Mouse (Mus musculus): Measurements from ENCODE around the gene Ralgapa1. TPM values are rescaled to one million over a fixed set of nuclear protein-coding genes. Genes with fewer than 3 reads are reported as not detected.

Ralgapa1 gene
- polyA plus RNA-seq, 1 experiment: 72.0 TPM

DNA sequence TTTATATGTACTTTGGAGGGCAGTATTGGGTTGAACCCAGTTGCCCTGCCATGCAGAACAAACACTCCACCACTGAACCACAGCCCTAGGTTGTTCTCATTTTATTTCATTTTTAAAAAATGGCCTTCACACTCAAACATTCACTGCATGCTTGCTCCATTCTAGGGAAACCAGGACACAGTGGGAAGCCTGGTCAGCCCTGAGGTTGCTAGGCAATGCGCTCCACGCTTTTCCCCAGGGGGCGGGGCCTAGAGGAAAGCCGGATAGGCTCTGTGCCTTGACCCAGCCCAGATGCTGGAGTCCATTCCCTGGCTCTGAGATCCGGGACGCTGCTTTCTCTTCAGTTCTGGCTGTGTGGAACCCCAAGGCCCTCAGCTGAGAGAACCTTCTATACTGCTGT, 247.2 kb downstream of the Ralgapa1 start:
- peak; percentile 37 for DNase-seq (ENCODE audit: low read depth)

DNA sequence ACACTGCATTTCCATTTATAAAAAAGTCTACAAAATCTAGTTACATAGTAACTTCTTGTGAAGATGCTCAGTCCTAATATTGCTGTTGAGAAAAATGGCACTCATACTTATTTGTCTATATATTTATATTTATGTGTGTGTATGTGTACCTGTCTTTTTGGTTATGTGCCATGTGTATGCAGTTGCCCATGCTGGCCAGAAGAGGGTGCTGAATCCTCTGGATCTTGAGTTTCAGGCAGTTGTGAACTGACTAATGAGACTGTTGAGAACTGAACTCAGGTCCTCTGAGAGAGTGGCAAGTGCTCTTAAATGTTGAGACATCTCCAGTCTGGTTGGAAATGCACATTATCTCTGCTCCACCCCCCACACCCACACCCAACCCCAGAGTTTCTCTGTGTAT, 247.9 kb downstream of the Ralgapa1 start:
- TF ChIP-seq POLR2A (IDR thresholded peaks at IDR 0.05; ENCODE audit: borderline replicate concordance, extremely low read depth, insufficient read depth, insufficient read length, poor library complexity, severe bottlenecking) (no peak), CTCF (IDR thresholded peaks at IDR 0.05; ENCODE audit: borderline replicate concordance, extremely low read depth, insufficient read depth, insufficient read length) (no peak)
- DNase-seq (ENCODE audit: low read depth): no peak

More for the DNA sequence above, 247.2 kb downstream of the Ralgapa1 start:
- TF ChIP-seq CTCF (IDR thresholded peaks at IDR 0.05; ENCODE audit: borderline replicate concordance, extremely low read depth, insufficient read depth, insufficient read length): no peak
- TF ChIP-seq POLR2A (IDR thresholded peaks at IDR 0.05; ENCODE audit: borderline replicate concordance, extremely low read depth, insufficient read depth, insufficient read length, poor library complexity, severe bottlenecking): no peak

DNA sequence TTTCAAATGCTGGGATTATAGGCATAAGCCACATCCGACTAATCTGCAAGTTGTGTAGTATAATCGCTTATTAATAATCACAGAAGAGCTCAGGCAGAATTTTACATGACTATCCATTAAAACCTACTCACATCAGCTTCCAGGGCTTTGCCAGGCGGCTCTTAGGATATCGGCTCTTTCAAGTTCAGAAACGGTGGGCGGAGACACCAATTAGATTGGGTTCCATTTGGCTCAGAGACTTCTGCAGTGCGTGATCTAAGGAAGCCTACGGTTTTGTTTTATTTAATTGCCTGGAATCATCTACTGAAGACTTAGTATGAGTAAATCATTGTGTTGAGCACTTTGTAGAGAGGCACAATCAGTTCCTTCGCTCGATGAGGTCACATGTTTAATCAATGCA, 249.3 kb downstream of the Ralgapa1 start:
- TF ChIP-seq POLR2A (IDR thresholded peaks at IDR 0.05; ENCODE audit: borderline replicate concordance, extremely low read depth, insufficient read depth, insufficient read length, poor library complexity, severe bottlenecking): no peak
- peak; percentile 79 for DNase-seq (ENCODE audit: low read depth)

DNA sequence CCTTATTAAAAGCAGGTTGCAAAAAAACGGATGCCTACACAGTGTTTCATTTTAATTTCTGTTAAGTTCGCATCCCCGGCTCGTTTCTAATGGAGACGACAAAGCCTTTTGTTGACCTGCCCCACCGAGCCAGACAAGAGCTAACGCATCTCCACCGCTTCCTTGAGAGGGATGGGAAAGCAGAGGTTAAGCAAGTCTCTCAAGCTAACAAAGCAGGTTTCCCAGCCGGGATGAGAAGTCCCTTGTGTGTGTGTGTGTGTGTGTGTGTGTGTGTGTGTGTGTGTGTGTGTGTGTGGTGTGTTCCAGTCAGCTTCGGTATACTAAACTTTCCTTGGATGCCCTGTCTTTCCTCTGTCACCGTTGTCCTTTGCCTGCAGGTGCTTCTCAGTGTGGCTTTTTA, 249.8 kb downstream of the Ralgapa1 start:
- TF ChIP-seq CTCF (IDR thresholded peaks at IDR 0.05; ENCODE audit: borderline replicate concordance, extremely low read depth, insufficient read depth, insufficient read length) (no peak), POLR2A (IDR thresholded peaks at IDR 0.05; ENCODE audit: borderline replicate concordance, extremely low read depth, insufficient read depth, insufficient read length, poor library complexity, severe bottlenecking) (no peak)
- DNase-seq (ENCODE audit: low read depth): no peak

DNA sequence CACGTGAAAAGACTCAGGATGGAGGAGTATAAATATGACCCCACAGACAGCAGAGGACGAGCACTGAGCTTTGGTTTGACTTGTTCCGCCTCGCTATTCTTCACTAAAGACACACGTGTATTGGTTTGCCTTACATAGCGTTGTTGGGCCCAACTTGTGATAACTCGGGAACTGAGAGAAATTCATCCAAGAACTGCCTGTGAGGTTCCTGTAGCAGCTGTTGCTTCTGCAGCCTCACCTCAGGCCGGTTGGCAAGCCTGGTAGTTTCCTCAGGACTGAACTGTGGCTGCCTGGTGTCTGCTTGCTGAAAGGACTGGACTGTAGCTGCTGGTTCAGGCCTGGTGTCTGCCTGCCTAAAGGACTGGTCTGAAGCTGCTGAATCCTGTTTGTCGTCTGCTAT, 250.3 kb downstream of the Ralgapa1 start:
- DNase-seq (ENCODE audit: low read depth): no peak
- no peak for TF ChIP-seq CTCF (IDR thresholded peaks at IDR 0.05; ENCODE audit: borderline replicate concordance, extremely low read depth, insufficient read depth, insufficient read length)

DNA sequence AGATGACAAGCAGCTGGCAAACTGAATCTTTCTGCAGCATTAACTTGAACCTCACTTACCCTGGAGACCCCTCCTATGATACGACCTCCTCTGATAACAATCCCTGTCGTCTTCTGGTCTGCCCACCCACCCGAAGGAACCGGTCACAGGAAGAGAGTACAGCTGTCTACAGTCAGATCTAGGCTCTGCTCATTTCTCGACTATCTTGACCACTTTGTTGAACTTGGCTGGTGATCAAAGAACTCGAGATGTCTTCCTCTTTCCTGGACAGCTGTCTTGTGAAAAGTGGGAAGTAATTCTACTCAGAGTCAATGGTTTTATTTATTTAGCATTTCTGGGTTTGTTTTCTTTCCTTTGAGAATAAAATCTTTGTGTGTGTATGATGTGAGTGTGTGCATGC, 251.3 kb downstream of the Ralgapa1 start:
- DNase-seq (ENCODE audit: low read depth): peak; percentile 5
- TF ChIP-seq POLR2A (IDR thresholded peaks at IDR 0.05; ENCODE audit: borderline replicate concordance, extremely low read depth, insufficient read depth, insufficient read length, poor library complexity, severe bottlenecking): no peak
- no peak for TF ChIP-seq CTCF (IDR thresholded peaks at IDR 0.05; ENCODE audit: borderline replicate concordance, extremely low read depth, insufficient read depth, insufficient read length)

DNA sequence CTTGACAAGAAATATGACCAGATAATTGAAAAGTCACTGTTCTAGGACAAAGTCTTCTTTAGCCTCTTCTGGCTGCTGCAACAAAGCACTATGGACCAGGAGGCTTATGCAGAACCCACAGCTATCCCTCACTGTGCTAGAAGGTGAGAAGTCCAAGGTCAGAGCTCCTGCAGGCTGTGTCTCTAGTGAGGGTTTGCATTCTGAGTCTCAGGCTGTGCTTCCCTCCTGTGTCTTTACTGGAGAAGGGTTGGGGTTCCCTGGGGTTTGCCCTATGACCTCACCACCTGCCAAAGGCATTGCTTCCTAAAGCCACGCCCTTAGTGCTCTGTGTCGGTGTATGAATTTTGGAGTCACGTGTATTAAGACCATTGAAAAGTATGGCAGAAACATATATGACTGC, 252.5 kb downstream of the Ralgapa1 start:
- TF ChIP-seq CTCF (IDR thresholded peaks at IDR 0.05; ENCODE audit: borderline replicate concordance, extremely low read depth, insufficient read depth, insufficient read length) (no peak), POLR2A (IDR thresholded peaks at IDR 0.05; ENCODE audit: borderline replicate concordance, extremely low read depth, insufficient read depth, insufficient read length, poor library complexity, severe bottlenecking) (no peak)
- no peak for DNase-seq (ENCODE audit: low read depth)

DNA sequence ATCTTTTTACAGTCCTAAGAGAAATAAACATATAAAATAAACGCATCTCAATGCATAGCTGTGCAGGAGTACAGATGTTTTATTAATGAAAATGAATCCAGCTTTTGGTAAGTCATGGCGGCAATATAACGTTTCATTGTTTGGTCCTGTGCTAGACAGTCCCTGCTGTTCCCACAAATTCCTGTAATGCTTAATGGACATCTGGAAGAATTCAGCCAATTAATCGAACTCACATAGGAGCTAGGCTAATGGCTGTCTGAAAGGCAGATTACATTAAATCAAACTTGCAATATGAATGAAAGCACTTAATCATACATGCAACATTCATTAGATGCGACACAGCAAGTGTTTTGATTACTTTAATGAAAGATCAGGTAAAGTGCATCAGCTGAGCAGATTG, 254.1 kb downstream of the Ralgapa1 start:
- peak; percentile 41 for DNase-seq (ENCODE audit: low read depth)

DNA sequence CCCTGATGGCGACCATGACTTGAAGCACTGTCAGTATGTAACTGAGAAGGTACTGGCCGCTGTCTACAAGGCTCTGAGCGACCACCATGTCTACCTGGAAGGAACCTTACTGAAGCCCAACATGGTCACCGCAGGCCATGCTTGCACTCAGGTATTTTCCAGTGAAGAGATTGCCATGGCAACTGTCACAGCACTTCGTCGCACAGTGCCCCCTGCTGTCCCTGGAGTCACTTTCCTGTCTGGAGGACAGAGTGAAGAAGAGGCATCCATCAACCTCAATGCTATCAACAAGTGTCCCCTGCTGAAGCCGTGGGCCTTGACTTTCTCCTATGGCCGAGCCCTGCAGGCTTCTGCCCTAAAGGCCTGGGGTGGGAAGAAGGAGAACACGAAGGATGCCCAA, 255.1 kb downstream of the Ralgapa1 start:
- no peak for TF ChIP-seq POLR2A (IDR thresholded peaks at IDR 0.05; ENCODE audit: borderline replicate concordance, extremely low read depth, insufficient read depth, insufficient read length, poor library complexity, severe bottlenecking)
- no peak for TF ChIP-seq CTCF (IDR thresholded peaks at IDR 0.05; ENCODE audit: borderline replicate concordance, extremely low read depth, insufficient read depth, insufficient read length)
- no peak for DNase-seq (ENCODE audit: low read depth)

More for the DNA sequence above, 254.1 kb downstream of the Ralgapa1 start:
- TF ChIP-seq POLR2A (IDR thresholded peaks at IDR 0.05; ENCODE audit: borderline replicate concordance, extremely low read depth, insufficient read depth, insufficient read length, poor library complexity, severe bottlenecking) (no peak), CTCF (IDR thresholded peaks at IDR 0.05; ENCODE audit: borderline replicate concordance, extremely low read depth, insufficient read depth, insufficient read length) (no peak)

DNA sequence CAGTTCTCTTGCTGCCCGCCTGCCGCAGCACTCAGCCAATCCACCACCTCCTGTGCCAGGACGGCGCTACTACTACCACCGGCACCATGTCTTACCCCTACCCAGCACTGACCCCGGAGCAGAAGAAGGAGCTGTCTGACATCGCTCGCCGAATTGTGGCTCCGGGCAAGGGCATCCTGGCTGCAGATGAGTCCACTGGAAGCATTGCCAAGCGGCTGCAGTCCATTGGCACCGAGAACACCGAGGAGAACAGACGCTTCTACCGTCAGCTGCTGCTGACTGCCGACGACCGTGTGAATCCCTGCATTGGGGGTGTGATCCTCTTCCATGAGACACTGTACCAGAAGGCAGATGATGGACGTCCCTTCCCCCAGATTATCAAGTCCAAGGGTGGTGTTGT, 255.8 kb downstream of the Ralgapa1 start, which contains the start of gene Aldoart2:
Gene Aldoart2, plus strand, starts transcription at position 34 of the 400 bp plus-strand sequence.
- TF ChIP-seq POLR2A (IDR thresholded peaks at IDR 0.05; ENCODE audit: borderline replicate concordance, extremely low read depth, insufficient read depth, insufficient read length, poor library complexity, severe bottlenecking) (no peak), CTCF (IDR thresholded peaks at IDR 0.05; ENCODE audit: borderline replicate concordance, extremely low read depth, insufficient read depth, insufficient read length) (no peak)
- DNase-seq (ENCODE audit: low read depth): no peak

DNA sequence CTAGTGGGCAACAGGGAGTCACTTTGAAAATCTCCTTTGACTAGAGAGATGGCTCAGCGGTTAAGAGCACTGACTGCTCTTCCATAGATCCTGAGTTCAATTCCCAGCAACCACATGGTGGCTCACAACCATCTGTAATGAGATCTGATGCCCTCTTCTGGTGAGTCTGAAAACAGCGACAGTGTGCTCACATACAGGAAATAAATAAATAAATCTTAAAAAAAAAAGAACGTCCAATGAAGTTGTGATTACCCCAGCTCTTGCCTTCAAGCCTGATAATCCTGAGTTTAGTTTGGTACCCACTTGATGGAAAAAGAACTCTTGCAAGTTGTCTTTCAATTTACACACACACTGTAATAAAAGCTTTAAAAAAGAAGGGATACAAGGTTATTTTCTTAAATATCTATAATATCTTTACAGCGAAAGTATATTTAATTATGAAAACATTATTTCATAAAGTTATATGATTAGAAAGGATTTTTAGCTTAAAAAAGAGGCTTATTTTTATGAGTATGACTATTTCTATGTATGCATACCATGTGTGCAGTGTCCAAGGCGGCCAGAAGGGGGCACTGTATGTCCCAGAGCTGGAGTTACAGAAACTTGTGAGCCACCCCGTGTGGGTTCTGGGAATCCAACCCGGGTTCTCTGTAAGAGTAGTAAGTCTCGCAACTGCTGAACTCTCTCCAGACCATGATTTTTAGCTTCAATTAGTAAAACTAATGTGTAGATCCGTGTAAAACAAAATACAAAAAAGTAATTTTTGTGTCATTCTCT, 256.6 kb downstream of the Ralgapa1 start:
- TF ChIP-seq CTCF (IDR thresholded peaks at IDR 0.05; ENCODE audit: borderline replicate concordance, extremely low read depth, insufficient read depth, insufficient read length): no peak
- TF ChIP-seq POLR2A (IDR thresholded peaks at IDR 0.05; ENCODE audit: borderline replicate concordance, extremely low read depth, insufficient read depth, insufficient read length, poor library complexity, severe bottlenecking): no peak

DNA sequence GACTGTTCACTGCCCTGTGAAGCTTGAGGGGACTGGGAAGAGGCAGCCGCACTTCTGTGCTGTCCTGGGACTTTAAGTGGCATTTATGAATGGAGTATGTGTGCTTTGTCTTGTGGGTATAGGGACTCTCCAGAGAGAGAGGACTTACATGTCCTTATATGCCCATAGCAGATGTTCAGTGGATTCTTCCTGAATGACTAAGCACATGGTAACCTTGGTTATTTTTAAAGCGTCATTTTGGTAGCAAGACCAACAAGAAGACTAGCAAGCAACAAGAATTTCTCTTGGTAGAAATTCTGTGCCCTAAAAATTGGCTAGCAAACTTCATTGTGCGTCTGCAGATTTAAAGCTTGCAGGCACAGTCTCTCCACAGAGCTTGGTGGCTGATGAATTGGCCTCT, 257.2 kb downstream of the Ralgapa1 start:
- no peak for DNase-seq (ENCODE audit: low read depth)
- TF ChIP-seq CTCF (IDR thresholded peaks at IDR 0.05; ENCODE audit: borderline replicate concordance, extremely low read depth, insufficient read depth, insufficient read length) (no peak), POLR2A (IDR thresholded peaks at IDR 0.05; ENCODE audit: borderline replicate concordance, extremely low read depth, insufficient read depth, insufficient read length, poor library complexity, severe bottlenecking) (no peak)

More for the DNA sequence above, 256.6 kb downstream of the Ralgapa1 start:
- no peak for DNase-seq (ENCODE audit: low read depth)

Measured in brain, embryonic 14.5 days (tissue).